Mouse (Mus musculus) embryonic facial prominence, embryonic 12.5 days (tissue): Measurements from ENCODE around the gene Zfyve28. TPM values are rescaled to one million over a fixed set of nuclear protein-coding genes. Genes with fewer than 3 reads are reported as not detected.

Experiments
- ATAC-seq: fragments of 200-750 bp; cut with Nextera tagmentation; 2 replicates; pipeline ENCODE4 v1.8.0; 2017; ENCODE audit not compliant: insufficient number of reproducible peaks, insufficient read depth, low FRiP score, low TSS enrichment
- H3K27ac ChIP-seq: fragments of 300-500 bp; sonication (generic); 2 replicates; pipeline ENCODE4 v1.5.1; 2016; ENCODE audit warnings: mild to moderate bottlenecking
- H3K27me3 ChIP-seq: fragments of 300-500 bp; sonication (generic); 2 replicates; pipeline ENCODE4 v1.6.1; 2016; ENCODE audit warnings: mild to moderate bottlenecking, moderate library complexity
- H3K36me3 ChIP-seq: fragments of 300-500 bp; sonication (generic); 2 replicates; pipeline ENCODE4 v1.6.1; 2016; ENCODE audit warnings: mild to moderate bottlenecking
- H3K4me1 ChIP-seq: fragments of 300-500 bp; sonication (generic); 2 replicates; pipeline ENCODE4 v1.6.1; 2016
- H3K4me2 ChIP-seq: fragments of 300-500 bp; sonication (generic); replicated peaks from 2 replicates; pipeline ENCODE4 v1.6.1; 2016; ENCODE audit warnings: mild to moderate bottlenecking, moderate library complexity
- H3K4me3 ChIP-seq: fragments of 300-500 bp; sonication (generic); 2 replicates; pipeline ENCODE4 v1.5.1; 2016; ENCODE audit warnings: mild to moderate bottlenecking
- H3K9ac ChIP-seq: fragments of 300-500 bp; sonication (generic); 2 replicates; pipeline ENCODE4 v1.6.1; 2016; ENCODE audit warnings: mild to moderate bottlenecking, moderate library complexity
- H3K9me3 ChIP-seq: fragments of 300-500 bp; sonication (generic); 2 replicates; pipeline ENCODE4 v1.6.1; 2016; ENCODE audit warnings: mild to moderate bottlenecking, moderate library complexity
- WGBS: fragments of 180-500 bp; shearing (Covaris S2); methylation state at CpG from one replicate; pipeline ENCODE4 v1.1.7; 2016; 5-methylcytosine and 5-hydroxymethylcytosine counted together
- polyA plus RNA-seq: library from polyadenylated mRNA; unstranded; fragments of >200 nt; fragmentation: Nextera tagmentation; extraction: Ambion mirVana; gene quantifications from 2 replicates; pipeline ENCODE4 v1.2.1, GENCODE M21; 2016

Zfyve28 gene
- polyA plus RNA-seq, 1 experiment from 2014 or later = 1.5 TPM

- H3K27me3 ChIP-seq = no peaks in the 10 kb centered on the region
- no peaks in the 10 kb centered on the region for H3K9me3 ChIP-seq
- H3K36me3 ChIP-seq = peaks cover 26% of the 10 kb centered on the region
- H3K9ac ChIP-seq = peak overlapping the region; percentile 81
- peak overlapping the region; percentile 95 for H3K4me3 ChIP-seq
- no peak overlapping the region for H3K27ac ChIP-seq
- peaks cover 43% of the 10 kb centered on the region for H3K4me1 ChIP-seq
- no peak for ATAC-seq
- peak overlapping the region; percentile 85 for H3K4me2 ChIP-seq
Observed at GRCm38 (mm10) chr5:34185791-34186190, 102.5 kb downstream of the Zfyve28 start.

- H3K4me2 ChIP-seq = peak overlapping the region; percentile 85; the same call in 1 of the 2 replicates
- 89% methylated on average over 1 of the region's 1 CpGs for WGBS
- H3K9ac ChIP-seq = no peak overlapping the region
- H3K9me3 ChIP-seq = no peaks in the 10 kb centered on the region
- H3K27me3 ChIP-seq = no peaks in the 10 kb centered on the region
- no peak overlapping the region for H3K4me3 ChIP-seq
- peaks cover 43% of the 10 kb centered on the region for H3K4me1 ChIP-seq
- H3K27ac ChIP-seq = no peak overlapping the region
- H3K36me3 ChIP-seq = peaks cover 32% of the 10 kb centered on the region
- ATAC-seq = no peak
Observed at GRCm38 (mm10) chr5:34185051-34185580, 103.1 kb downstream of the Zfyve28 start.

GRCm38 (mm10) chr5:34183976-34184375 is 104.3 kb downstream of the Zfyve28 start:
- Histone ChIP-seq H3K4me3 (no peak overlapping the region), H3K36me3 (peaks cover 36% of the 10 kb centered on the region), H3K9me3 (no peaks in the 10 kb centered on the region), H3K27me3 (no peaks in the 10 kb centered on the region), H3K9ac (no peak overlapping the region), H3K27ac (no peak overlapping the region), H3K4me2 (no peak overlapping the region), H3K4me1 (peaks cover 41% of the 10 kb centered on the region)
- ATAC-seq = no peak
- WGBS = 81% methylated on average over 3 of the region's 3 CpGs

- H3K4me1 ChIP-seq = peaks cover 34% of the 10 kb centered on the region
- peaks cover 42% of the 10 kb centered on the region for H3K36me3 ChIP-seq
- no peak overlapping the region for H3K4me3 ChIP-seq
- H3K4me2 ChIP-seq = no peak overlapping the region
- no peaks in the 10 kb centered on the region for H3K9me3 ChIP-seq
- H3K27ac ChIP-seq = no peak overlapping the region; the same call in 1 of the 2 replicates
- no peak for ATAC-seq
- 75% methylated on average over 5 of the region's 5 CpGs for WGBS
- H3K27me3 ChIP-seq = no peaks in the 10 kb centered on the region
- H3K9ac ChIP-seq = no peak overlapping the region
Observed at GRCm38 (mm10) chr5:34183156-34183880, 104.9 kb downstream of the Zfyve28 start.

- Histone ChIP-seq H3K9me3 (no peaks in the 10 kb centered on the region), H3K9ac (no peak overlapping the region), H3K27me3 (no peaks in the 10 kb centered on the region), H3K36me3 (peaks cover 51% of the 10 kb centered on the region), H3K4me2 (no peak overlapping the region), H3K4me1 (peaks cover 33% of the 10 kb centered on the region), H3K27ac (no peak overlapping the region), H3K4me3 (no peak overlapping the region)
- 67% methylated on average over 3 of the region's 3 CpGs for WGBS
- ATAC-seq = no peak
Observed at GRCm38 (mm10) chr5:34182486-34182885, 105.8 kb downstream of the Zfyve28 start.

- Histone ChIP-seq H3K36me3 (peaks cover 86% of the 10 kb centered on the region), H3K4me1 (no peaks in the 10 kb centered on the region), H3K4me3 (no peak overlapping the region), H3K9ac (no peak overlapping the region), H3K4me2 (no peak overlapping the region), H3K27ac (no peak overlapping the region), H3K9me3 (no peaks in the 10 kb centered on the region), H3K27me3 (no peaks in the 10 kb centered on the region)
- 94% methylated on average over 4 of the region's 4 CpGs for WGBS
- no peak for ATAC-seq
Observed at GRCm38 (mm10) chr5:34177821-34178220, 110.4 kb downstream of the Zfyve28 start.

GRCm38 (mm10) chr5:34177091-34177490 is 111.2 kb downstream of the Zfyve28 start:
- no peak overlapping the region for H3K9ac ChIP-seq
- no peak overlapping the region for H3K4me2 ChIP-seq
- WGBS = 100% methylated on average over 2 of the region's 2 CpGs
- H3K9me3 ChIP-seq = no peaks in the 10 kb centered on the region
- H3K4me3 ChIP-seq = no peak overlapping the region
- no peak overlapping the region for H3K27ac ChIP-seq
- H3K36me3 ChIP-seq = peaks cover 81% of the 10 kb centered on the region
- no peaks in the 10 kb centered on the region for H3K4me1 ChIP-seq
- no peak for ATAC-seq
- no peaks in the 10 kb centered on the region for H3K27me3 ChIP-seq

- peaks cover 77% of the 10 kb centered on the region for H3K36me3 ChIP-seq
- H3K9ac ChIP-seq = no peak overlapping the region
- WGBS = 70% methylated on average over 10 of the region's 10 CpGs
Observed at GRCm38 (mm10) chr5:34176691-34177090, 111.6 kb downstream of the Zfyve28 start.

GRCm38 (mm10) chr5:34175403-34175694 is 112.9 kb downstream of the Zfyve28 start:
- 40% methylated on average over 5 of the region's 5 CpGs for WGBS
- Histone ChIP-seq H3K36me3 (peaks cover 66% of the 10 kb centered on the region), H3K27me3 (no peaks in the 10 kb centered on the region), H3K27ac (no peak overlapping the region), H3K9me3 (no peaks in the 10 kb centered on the region), H3K4me2 (no peak overlapping the region), H3K4me1 (no peaks in the 10 kb centered on the region), H3K9ac (no peak overlapping the region), H3K4me3 (no peak overlapping the region)
- ATAC-seq = no peak

More at GRCm38 (mm10) chr5:34176691-34177090, 111.6 kb downstream of the Zfyve28 start:
- no peak for ATAC-seq
- no peak overlapping the region for H3K4me2 ChIP-seq
- no peak overlapping the region for H3K4me3 ChIP-seq
- H3K9me3 ChIP-seq = no peaks in the 10 kb centered on the region
- H3K27me3 ChIP-seq = no peaks in the 10 kb centered on the region
- no peak overlapping the region for H3K27ac ChIP-seq
- H3K4me1 ChIP-seq = no peaks in the 10 kb centered on the region

- Histone ChIP-seq H3K4me1 (no peaks in the 10 kb centered on the region), H3K4me2 (no peak overlapping the region), H3K27ac (no peak overlapping the region), H3K9ac (no peak overlapping the region), H3K36me3 (peaks cover 61% of the 10 kb centered on the region), H3K4me3 (no peak overlapping the region), H3K27me3 (no peaks in the 10 kb centered on the region), H3K9me3 (no peaks in the 10 kb centered on the region)
- no peak for ATAC-seq
- 71% methylated on average over 5 of the region's 5 CpGs for WGBS
Observed at GRCm38 (mm10) chr5:34174550-34175402, 113.5 kb downstream of the Zfyve28 start.

- Histone ChIP-seq H3K27ac (no peak overlapping the region), H3K9ac (no peak overlapping the region), H3K4me1 (no peaks in the 10 kb centered on the region), H3K27me3 (no peaks in the 10 kb centered on the region), H3K9me3 (no peaks in the 10 kb centered on the region), H3K4me3 (no peak overlapping the region), H3K36me3 (peaks cover 61% of the 10 kb centered on the region), H3K4me2 (no peak overlapping the region)
- no peak for ATAC-seq
- WGBS = 66% methylated on average over 2 of the region's 2 CpGs
Observed at GRCm38 (mm10) chr5:34174021-34174420, 114.2 kb downstream of the Zfyve28 start.

GRCm38 (mm10) chr5:34170726-34171125 is 117.5 kb downstream of the Zfyve28 start:
- Histone ChIP-seq H3K36me3 (peaks cover 29% of the 10 kb centered on the region), H3K4me1 (peaks cover 9% of the 10 kb centered on the region; the same call in 1 of the 2 replicates), H3K4me2 (no peak overlapping the region), H3K27me3 (no peaks in the 10 kb centered on the region), H3K27ac (peak overlapping the region; percentile 36; the same call in 1 of the 2 replicates), H3K9ac (no peak overlapping the region), H3K4me3 (no peak overlapping the region), H3K9me3 (no peaks in the 10 kb centered on the region)
- no peak for ATAC-seq
- 67% methylated on average over 4 of the region's 4 CpGs for WGBS
